Mouse (Mus musculus) forebrain, embryonic 10.5 days (tissue): ENCODE results near the gene Urb2. TPM values are rescaled to one million over a fixed set of nuclear protein-coding genes. Genes with fewer than 3 reads are reported as not detected.
A peak's percentile ranks its signal among the peaks of the same experiment; 100 is the strongest.
"Not testable (repeated sequence)": the region's sequence is repeated elsewhere in the genome, so short reads cannot be mapped to it uniquely, and the experiment has no call there.

Experiments used
- DNase-seq: peaks from one replicate; pipeline ENCODE4 v3.0.0-alpha.2; 2017; ENCODE audit warnings: low spot score; ENCODE audit errors: extremely low spot score
- H3K27ac ChIP-seq: fragments of 300-500 bp; sonication (generic); 2 replicates; pipeline ENCODE4 v1.5.1; 2016; ENCODE audit warnings: mild to moderate bottlenecking
- H3K27me3 ChIP-seq: fragments of 300-500 bp; sonication (generic); 2 replicates; pipeline ENCODE4 v1.6.1; 2016; ENCODE audit warnings: mild to moderate bottlenecking; ENCODE audit not compliant: poor library complexity, severe bottlenecking
- H3K36me3 ChIP-seq: fragments of 300-500 bp; sonication (generic); replicated peaks from 2 replicates; pipeline ENCODE4 v1.6.1; 2016; ENCODE audit warnings: mild to moderate bottlenecking, moderate library complexity
- H3K4me1 ChIP-seq: fragments of 300-500 bp; sonication (generic); 2 replicates; pipeline ENCODE4 v1.6.1; 2016
- H3K4me3 ChIP-seq: fragments of 300-500 bp; sonication (generic); 2 replicates; pipeline ENCODE4 v1.5.1; 2016; ENCODE audit warnings: mild to moderate bottlenecking, moderate library complexity
- H3K9me3 ChIP-seq: fragments of 300-500 bp; sonication (generic); 2 replicates; pipeline ENCODE4 v1.6.1; 2016; ENCODE audit warnings: mild to moderate bottlenecking, moderate library complexity
- WGBS: fragments of 180-500 bp; shearing (Covaris S2); methylation state at CpG from one replicate; pipeline ENCODE4 v1.1.7; 2016; 5-methylcytosine and 5-hydroxymethylcytosine counted together
- polyA plus RNA-seq: library from polyadenylated mRNA; unstranded; fragments of >200 nt; fragmentation: Nextera tagmentation; extraction: Ambion mirVana; gene quantifications from 2 replicates; pipeline ENCODE4 v1.2.1, GENCODE M21; 2016

Urb2 gene
- polyA plus RNA-seq, 1 experiment from 2014 or later, result 9.0 TPM

DNA sequence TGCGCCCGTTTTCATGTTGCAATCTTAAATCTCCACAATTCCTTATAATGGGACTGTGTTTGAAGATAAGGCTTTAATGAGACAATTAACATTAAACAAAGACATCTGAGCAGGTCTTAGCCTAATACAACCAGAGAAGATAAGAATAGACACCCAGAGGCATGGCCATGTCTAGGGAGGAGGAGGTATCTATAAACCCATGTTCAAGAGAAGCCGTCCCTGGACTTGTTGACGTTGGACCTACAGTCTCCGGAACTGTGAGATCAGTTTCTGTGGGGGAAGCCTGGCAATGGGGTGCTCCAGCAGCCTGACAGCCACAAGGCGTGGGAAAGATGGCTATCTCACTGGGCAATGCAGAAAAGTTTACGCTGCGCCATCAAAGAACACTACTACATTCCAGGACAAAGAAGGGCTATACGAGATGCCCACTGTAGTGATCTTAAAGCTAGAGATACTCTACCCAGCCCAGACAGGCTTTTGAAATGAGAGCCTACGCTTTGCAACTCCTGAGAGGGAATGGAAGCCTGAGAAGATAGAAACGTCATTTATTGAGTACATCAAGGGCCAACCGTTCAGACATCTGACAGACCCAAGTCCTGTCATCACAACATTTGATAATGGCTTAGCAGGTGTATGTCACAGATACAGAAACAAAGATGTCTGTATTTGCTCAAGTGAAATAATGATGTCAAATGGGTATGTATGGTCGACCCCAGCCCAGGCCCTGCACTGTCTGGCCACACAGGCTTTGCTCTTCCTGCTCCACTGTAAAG, 30.8 kb upstream of the Urb2 start:
- H3K4me3 ChIP-seq, result no peak overlapping the region
- no peaks in the 10 kb centered on the region for H3K27me3 ChIP-seq
- no peaks in the 10 kb centered on the region for H3K9me3 ChIP-seq
- no peaks in the 10 kb centered on the region for H3K4me1 ChIP-seq
- H3K36me3 ChIP-seq, result peaks cover 23% of the 10 kb centered on the region
- 91% methylated on average over 13 of the region's 13 CpGs for WGBS
- DNase-seq, result no peak
- no peak overlapping the region for H3K27ac ChIP-seq

- Histone ChIP-seq H3K4me1 (no peaks in the 10 kb centered on the region), H3K27me3 (no peaks in the 10 kb centered on the region), H3K36me3 (peaks cover 42% of the 10 kb centered on the region), H3K4me3 (no peak overlapping the region), H3K27ac (no peak overlapping the region), H3K9me3 (no peaks in the 10 kb centered on the region)
- 89% methylated on average over 8 of the region's 8 CpGs for WGBS
- no peak for DNase-seq
Observed at GRCm38 (mm10) chr8:123992587-123992986, 28.7 kb upstream of the Urb2 start.

DNA sequence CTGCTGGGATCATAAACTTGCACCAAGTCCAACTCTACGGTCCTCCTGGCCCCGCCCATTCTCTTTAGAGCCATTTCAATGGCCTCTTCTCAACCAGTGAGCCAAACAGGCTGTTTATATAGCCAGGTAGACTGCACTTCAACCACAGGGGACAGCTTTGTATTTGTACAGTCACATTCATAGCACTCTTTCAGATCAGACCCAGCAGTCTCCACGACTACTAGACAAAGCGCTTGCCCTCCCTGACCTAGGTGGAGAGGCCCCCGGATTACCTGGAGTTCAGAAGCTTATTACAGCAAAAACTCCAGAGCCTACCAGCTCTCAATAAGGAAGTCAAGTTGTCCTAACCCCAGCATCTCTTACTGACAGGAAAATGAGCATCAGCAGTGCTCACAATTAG, 27.7 kb upstream of the Urb2 start:
- Histone ChIP-seq H3K4me3 (no peak overlapping the region), H3K27me3 (no peaks in the 10 kb centered on the region), H3K9me3 (no peaks in the 10 kb centered on the region), H3K36me3 (peaks cover 51% of the 10 kb centered on the region), H3K4me1 (no peaks in the 10 kb centered on the region), H3K27ac (no peak overlapping the region)
- DNase-seq, result no peak
- WGBS, result 92% methylated on average over 5 of the region's 5 CpGs

DNA sequence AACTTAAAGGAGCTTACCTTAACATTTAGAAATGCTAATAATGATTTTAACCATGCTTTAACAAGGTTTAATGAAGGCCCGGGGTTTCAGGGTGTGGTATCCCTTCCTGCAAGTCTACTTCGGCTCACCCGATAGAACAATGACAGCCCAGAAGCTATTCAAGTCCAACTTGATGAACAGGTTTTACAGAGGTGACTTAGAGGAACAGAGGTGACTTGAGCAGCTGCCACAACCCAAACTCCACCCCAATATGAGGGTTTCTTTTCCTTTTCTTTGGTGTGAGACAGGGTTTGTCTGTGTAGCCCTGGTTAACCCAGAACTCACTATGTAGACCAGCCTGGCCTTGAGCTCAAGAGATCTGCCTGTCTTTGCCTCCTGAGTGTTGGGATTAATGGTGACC, 27.3 kb upstream of the Urb2 start:
- Histone ChIP-seq H3K9me3 (no peaks in the 10 kb centered on the region), H3K4me3 (no peak overlapping the region), H3K27ac (no peak overlapping the region), H3K36me3 (peaks cover 55% of the 10 kb centered on the region), H3K27me3 (no peaks in the 10 kb centered on the region), H3K4me1 (no peaks in the 10 kb centered on the region)
- 88% methylated on average over 3 of the region's 3 CpGs for WGBS
- DNase-seq, result no peak

DNA sequence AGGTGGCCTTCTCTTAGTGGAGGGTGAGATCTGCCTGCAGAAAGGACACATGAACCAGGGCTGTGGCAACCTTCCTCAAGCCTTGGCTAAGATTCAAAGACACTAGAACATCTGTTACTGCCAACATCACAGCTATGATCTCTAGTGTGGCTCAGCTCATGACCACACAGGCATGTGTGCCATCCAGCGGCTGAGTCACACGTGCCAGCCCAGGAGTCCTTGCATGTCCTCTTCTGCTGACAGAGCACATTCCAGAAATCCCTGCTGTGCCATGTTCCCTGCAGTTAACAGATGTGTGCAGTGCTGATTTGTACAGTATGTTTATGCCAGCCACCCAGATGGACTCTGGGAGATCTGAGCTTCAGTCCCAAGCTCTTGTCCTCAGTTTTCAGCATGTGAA, 21.7 kb upstream of the Urb2 start:
- no peaks in the 10 kb centered on the region for H3K4me1 ChIP-seq
- no peak for DNase-seq

DNA sequence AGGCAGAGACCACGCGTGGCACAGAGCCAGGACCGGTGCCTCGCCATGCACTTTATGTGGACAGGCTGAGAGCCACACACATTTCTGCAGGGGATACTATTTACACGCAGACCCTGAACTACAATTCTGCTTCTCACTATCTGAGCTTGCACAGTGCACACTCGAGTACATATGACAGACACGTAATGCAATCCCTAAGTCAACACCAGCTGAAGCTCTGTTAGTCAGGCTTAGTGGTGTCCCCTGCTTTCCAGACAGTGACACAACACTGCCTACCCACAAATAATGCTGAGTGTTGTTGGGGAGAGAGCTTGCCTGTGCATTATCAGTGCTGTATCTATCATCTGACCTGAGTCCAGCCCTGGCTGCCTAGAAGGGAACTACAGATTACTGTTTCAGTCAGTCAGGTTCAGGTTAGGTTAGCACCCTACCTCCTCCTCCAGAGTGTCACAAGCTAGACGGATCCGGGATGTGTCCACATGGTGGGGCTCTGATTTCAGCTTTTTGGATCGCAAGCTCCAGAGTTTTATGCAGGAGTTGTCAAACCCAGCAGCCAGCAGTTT, 18.7 kb upstream of the Urb2 start:
- H3K4me3 ChIP-seq, result no peak overlapping the region
- no peaks in the 10 kb centered on the region for H3K9me3 ChIP-seq
- no peaks in the 10 kb centered on the region for H3K27me3 ChIP-seq
- peaks cover 99% of the 10 kb centered on the region for H3K36me3 ChIP-seq
- no peak overlapping the region for H3K27ac ChIP-seq
- H3K4me1 ChIP-seq, result no peaks in the 10 kb centered on the region
- WGBS, result 95% methylated on average over 10 of the region's 10 CpGs
- no peak for DNase-seq

More for the DNA sequence above, 21.7 kb upstream of the Urb2 start:
- Histone ChIP-seq H3K4me3 (no peak overlapping the region), H3K27me3 (no peaks in the 10 kb centered on the region), H3K27ac (no peak overlapping the region), H3K9me3 (no peaks in the 10 kb centered on the region), H3K36me3 (peaks cover 96% of the 10 kb centered on the region)
- 95% methylated on average over 2 of the region's 2 CpGs for WGBS

DNA sequence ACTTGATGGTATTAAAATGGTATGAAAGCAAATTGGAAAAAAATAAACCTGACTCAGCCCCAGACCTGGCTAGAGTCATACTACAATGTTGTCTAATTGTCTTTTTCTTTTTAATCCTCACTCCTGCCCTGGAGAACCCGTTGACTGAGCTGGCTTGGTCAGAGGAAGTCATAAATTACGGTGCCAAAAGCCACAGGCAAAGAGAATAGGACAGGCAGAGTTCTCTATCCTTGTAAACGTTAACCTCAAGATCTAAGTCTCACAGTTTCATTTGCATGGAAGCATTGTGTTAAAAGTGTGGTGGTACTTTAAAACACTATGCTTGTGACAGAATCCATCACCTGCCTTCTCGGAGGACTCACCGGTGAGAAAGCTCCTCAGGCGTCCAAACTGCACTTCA, 13.5 kb upstream of the Urb2 start:
- Histone ChIP-seq H3K4me1 (no peaks in the 10 kb centered on the region), H3K36me3 (peaks cover 82% of the 10 kb centered on the region), H3K27ac (no peak overlapping the region), H3K9me3 (no peaks in the 10 kb centered on the region), H3K27me3 (no peaks in the 10 kb centered on the region), H3K4me3 (no peak overlapping the region)
- WGBS, result 93% methylated on average over 6 of the region's 6 CpGs
- no peak for DNase-seq

DNA sequence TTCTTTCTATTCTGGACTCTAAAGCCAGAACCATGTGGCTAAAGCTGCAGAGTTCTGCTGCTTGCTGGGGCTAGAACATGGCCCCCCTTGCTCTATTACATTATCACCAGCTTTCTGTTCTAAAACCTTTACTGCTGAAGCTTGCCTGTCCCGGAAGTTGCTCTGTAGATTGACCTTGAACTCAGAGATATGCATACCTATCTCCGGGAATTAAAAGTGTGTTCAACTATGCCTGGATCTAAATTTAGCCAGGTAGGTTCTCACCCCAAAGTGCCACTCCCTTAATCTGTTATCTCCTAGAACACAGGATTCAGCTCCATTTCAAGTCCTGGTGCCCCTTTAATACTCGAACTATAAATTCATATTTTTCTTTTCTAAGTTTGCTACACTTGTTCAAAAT, 9.7 kb upstream of the Urb2 start:
- 91% methylated on average over 3 of the region's 3 CpGs for WGBS
- H3K4me3 ChIP-seq, result no peak overlapping the region
- no peak for DNase-seq

GRCm38 (mm10) chr8:124011989-124012586, 9.2 kb upstream of the Urb2 start:
- no peak overlapping the region for H3K27ac ChIP-seq
- no peak overlapping the region for H3K4me3 ChIP-seq

More for the DNA sequence above, 9.7 kb upstream of the Urb2 start:
- H3K9me3 ChIP-seq, result no peaks in the 10 kb centered on the region
- peaks cover 45% of the 10 kb centered on the region for H3K36me3 ChIP-seq
- no peaks in the 10 kb centered on the region for H3K4me1 ChIP-seq
- H3K27me3 ChIP-seq, result no peaks in the 10 kb centered on the region
- no peak overlapping the region for H3K27ac ChIP-seq

DNA sequence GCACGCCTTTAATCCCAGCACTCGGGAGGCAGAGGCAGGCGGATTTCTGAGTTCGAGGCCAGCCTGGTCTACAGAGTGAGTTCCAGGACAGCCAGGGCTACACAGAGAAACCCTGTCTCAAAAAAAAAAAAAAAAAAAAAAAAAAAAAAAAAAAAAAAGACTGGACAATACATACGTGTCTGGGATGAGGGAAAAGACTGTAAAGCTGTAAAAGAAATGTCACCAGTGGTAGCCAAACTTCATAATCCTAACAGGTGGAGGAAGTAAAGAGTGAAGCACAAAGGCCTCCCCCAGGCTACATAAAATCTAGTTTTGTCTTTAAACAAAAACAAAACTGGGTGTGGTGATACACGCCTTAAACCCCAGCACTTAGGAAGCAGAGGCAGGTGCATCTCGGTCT, 7.0 kb upstream of the Urb2 start:
- not testable (repeated sequence) for H3K4me1 ChIP-seq, H3K4me3 ChIP-seq, H3K27ac ChIP-seq, DNase-seq, H3K27me3 ChIP-seq, H3K9me3 ChIP-seq
- WGBS, result 93% methylated on average over 7 of the region's 7 CpGs
- peaks cover 17% of the 10 kb centered on the region for H3K36me3 ChIP-seq

More at GRCm38 (mm10) chr8:124011989-124012586, 9.2 kb upstream of the Urb2 start:
- H3K4me1 ChIP-seq, result no peaks in the 10 kb centered on the region
- no peaks in the 10 kb centered on the region for H3K9me3 ChIP-seq
- H3K36me3 ChIP-seq, result peaks cover 39% of the 10 kb centered on the region
- no peaks in the 10 kb centered on the region for H3K27me3 ChIP-seq
- no peak for DNase-seq
- 96% methylated on average over 3 of the region's 3 CpGs for WGBS

DNA sequence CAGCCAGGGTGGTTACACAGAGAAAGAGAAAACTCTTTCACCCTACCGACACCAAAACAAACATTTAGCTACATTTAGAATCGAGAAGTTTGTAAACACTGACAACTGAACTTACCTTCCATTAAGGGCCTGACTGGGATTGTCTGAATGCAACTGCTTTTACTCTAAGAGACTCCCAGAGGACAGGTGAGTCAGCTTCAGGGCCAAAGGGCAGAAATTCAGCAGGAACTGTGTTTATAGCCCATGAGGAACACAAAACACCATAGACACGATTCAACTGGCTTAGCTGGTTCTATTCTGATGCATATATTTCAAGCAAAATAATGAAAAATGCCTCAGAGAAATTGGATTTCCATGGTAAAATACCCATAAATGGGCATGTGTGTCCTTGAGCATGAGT, 6.6 kb upstream of the Urb2 start:
- H3K4me3 ChIP-seq, result no peak overlapping the region
- no peaks in the 10 kb centered on the region for H3K27me3 ChIP-seq
- 91% methylated on average over 3 of the region's 3 CpGs for WGBS
- no peak for DNase-seq
- peaks cover 13% of the 10 kb centered on the region for H3K36me3 ChIP-seq
- peaks cover 14% of the 10 kb centered on the region for H3K4me1 ChIP-seq
- H3K9me3 ChIP-seq, result no peaks in the 10 kb centered on the region
- no peak overlapping the region for H3K27ac ChIP-seq

- H3K4me1 ChIP-seq, result peaks cover 40% of the 10 kb centered on the region
- peak overlapping the region; percentile 87 for H3K4me3 ChIP-seq
- no peaks in the 10 kb centered on the region for H3K27me3 ChIP-seq
- peaks cover 18% of the 10 kb centered on the region for H3K36me3 ChIP-seq
- peak; percentile 28 for DNase-seq
- 47% methylated on average over 13 of the region's 13 CpGs for WGBS
- no peaks in the 10 kb centered on the region for H3K9me3 ChIP-seq
- no peak overlapping the region for H3K27ac ChIP-seq
Observed at GRCm38 (mm10) chr8:124019782-124020181, 1.5 kb upstream of the Urb2 start.
